Mouse (Mus musculus) layer of hippocampus, postnatal 10 days (tissue): ENCODE data around the gene Fut7. TPM values are rescaled to one million over a fixed set of nuclear protein-coding genes. Genes with fewer than 3 reads are reported as not detected.
A peak's percentile ranks its signal among the peaks of the same experiment; 100 is the strongest.

Source experiments
- DNase-seq, 2 experiments: peaks; one replicate each; pipeline ENCODE4 v3.0.0; 2021; ENCODE audit warnings: low spot score in 2 of 2
- total RNA-seq, 2 experiments: library from RNA; stranded (reverse); gene quantifications; 2 replicates each; pipeline ENCODE4 v1.2.3; 2021

Fut7 gene
- total RNA-seq, 2 experiments from 2014 or later: 0.33 to 0.78 TPM

GRCm38 (mm10) chr2:25423626-25424025, 559 bp downstream of the Fut7 start:
- DNase-seq: no peak

DNA sequence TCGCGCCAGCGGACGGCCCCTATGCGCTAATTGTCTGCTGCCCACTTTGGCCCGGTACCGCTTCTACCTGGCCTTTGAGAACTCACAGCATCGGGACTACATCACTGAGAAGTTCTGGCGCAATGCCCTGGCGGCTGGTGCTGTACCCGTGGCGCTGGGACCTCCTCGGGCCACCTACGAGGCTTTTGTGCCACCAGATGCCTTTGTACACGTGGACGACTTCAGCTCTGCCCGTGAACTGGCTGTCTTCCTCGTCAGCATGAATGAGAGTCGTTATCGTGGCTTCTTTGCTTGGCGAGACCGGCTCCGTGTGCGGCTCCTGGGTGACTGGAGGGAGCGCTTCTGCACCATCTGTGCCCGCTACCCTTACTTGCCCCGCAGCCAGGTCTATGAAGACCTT, 2.4 kb downstream of the Fut7 start:
- DNase-seq: no peak

DNA sequence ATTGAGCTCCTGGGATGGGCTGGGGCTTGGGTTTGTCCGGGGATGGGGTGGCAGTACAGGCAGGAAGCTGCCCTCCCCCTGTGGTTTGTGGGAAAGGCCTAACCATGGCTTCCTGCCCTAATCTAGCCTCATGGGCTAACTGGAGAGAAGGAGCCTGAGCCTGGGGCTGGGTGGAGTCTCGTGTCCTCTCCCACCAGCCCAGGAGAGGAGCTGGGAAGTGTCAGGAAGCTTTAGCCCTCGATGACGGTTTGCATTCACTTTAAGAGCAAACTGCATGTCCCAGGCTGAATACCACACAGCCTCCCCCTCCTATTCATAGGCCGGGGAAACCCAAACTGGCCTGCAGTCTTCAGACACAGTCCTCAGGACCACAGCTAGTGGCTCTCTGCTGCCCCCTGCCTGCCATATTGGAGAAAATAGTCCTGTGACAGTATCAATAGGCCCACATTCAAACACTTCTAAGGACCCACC, 3.7 kb downstream of the Fut7 start:
- DNase-seq: peak; percentile 76 to 84

GRCm38 (mm10) chr2:25427256-25427655, 4.2 kb downstream of the Fut7 start:
- DNase-seq: no peak

DNA sequence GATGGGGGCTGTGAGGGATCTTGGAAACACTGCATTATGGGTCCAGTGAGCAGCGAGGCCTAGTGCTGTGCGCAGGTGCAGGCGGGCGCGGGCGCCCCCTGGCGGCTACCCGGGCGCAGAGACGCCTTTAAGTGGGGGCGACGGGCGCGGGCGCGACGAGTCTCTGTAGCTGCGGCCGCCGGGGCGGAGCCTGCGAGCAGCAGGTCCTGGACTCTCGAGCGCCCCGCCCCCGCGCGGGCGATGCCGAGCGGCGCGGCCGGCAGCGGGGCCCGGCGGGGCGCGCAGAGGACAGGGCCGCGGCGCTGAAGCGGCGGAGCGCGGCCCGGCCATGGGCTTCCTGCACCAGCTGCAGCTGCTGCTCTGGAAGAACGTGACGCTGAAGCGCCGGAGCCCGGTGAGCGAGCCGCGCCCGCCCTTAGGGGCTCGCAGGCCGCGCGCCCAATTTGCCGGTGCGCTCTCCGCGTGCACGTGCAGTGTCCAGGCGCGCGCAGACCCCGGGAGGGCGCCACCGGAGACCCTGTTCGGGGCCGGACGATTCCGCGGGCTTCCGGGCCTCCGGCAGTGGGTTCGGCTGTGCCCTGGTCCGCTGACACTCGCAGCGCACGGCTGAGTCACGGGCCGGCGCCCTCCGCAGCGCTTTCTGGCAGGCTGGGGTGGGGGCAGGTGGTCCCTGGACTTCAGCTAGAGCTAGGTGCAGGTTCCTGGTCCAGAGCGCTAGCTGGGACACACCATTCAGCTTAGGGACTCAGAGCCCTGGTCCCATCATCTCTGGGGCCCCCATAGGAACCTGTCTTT, 5.6 kb downstream of the Fut7 start, which contains the start of gene Abca2:
TSS of gene Abca2 (plus strand) at position 262 of the 795 bp plus-strand sequence.
- DNase-seq: peak; percentile 94 to 98

DNA sequence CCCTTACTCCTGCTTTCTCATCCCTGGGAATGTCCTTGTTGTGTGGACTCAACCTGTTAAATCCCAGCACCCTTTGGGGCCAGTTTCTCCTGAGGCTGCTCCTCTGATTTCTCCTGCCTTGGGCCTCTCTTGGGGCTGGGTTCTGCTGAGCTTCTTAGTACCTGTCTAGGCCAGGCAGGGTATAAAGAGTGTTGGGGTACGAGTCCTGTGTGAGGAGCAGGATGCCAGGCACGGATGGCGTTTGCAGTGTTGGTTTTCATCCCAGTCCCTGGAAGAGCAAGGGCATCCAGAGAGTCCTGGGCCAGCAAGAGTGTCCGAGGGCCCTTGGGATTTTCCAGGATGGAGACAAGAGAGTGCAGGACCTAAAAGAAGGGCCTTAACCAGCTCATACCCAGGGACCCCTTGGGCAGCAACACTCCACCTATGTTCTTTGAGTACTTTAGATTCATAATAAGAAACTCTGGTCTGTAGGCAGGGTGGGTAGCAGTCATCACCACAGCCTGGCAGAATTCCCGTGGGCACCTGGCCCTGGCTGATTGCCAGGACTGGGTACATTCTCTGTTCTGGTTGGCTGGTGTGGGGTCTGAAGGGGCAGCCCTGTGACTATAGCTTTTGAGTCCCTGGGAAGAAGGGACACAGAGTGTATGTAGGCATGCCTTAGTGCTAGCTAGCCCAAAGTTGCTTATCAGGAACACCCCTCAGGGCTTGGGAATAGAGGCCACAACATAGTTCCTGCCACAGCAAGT, 6.5 kb downstream of the Fut7 start:
- DNase-seq: peak in 1 of 2 experiments; percentile 54

DNA sequence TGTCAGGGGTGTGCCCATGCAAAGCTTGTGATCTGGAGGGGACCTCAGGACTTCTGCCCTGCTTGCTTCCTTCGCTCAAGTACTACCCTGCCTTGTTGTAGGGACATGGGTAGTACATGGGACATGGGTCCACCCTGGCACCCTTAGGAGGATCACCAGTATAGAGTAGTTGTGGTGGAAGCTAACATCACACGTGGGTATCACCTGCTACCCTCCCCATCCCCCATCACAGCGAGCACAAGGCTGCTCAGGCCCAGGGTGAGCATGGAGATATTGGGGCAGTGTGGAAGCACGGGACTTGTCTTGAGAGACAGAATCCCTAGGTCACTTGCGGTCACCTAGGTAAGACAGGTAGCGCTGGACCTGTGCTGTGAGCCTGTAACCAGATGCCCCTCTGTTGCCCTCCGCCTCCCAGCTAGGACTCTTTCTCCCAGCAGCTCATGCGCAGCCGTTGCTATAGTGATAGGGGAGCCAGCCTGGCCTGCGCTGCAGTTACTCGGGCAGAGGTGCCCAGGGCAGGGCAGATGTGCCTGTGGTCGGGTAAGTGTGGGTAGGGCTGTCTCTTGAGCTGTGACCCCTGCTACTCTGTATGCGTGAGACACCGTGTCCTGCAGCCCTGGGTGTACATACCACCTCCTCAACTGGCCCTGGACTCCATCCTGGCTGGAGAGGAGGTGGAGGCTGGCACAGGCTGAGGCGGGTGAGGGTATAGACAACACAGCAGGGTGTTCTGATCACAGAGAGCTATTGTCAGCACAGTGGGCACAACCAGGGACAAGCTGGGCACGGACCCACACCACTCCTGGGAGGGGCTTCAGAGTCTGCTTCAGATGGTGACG, 7.5 kb downstream of the Fut7 start:
- no peak for DNase-seq

DNA sequence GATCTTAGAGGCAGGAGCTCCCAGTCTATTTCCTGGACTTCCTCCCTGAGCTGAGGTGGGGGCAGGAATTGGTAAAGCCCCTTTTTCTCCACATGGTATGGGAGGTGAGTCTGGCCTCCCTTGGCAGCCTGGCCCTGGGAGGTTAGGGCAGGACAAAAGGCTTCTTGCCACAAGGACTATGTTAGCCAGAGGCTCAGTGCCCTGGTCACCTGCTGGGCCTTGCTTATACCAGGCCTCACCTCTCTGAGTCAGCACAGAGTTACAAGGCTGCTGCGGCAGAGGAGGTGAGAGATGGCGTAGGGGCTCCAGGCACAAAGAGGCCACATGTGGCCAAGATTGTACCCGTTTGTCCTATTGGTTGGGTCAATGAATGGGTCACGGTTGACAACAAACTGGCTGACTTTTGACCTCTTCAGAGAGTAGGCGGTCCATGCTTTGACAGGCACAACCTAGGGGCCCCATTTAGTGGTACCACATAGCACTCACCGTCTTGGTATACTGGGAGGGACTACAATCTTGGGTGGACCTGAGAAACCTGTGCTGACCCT, 8.3 kb downstream of the Fut7 start:
- no peak for DNase-seq

DNA sequence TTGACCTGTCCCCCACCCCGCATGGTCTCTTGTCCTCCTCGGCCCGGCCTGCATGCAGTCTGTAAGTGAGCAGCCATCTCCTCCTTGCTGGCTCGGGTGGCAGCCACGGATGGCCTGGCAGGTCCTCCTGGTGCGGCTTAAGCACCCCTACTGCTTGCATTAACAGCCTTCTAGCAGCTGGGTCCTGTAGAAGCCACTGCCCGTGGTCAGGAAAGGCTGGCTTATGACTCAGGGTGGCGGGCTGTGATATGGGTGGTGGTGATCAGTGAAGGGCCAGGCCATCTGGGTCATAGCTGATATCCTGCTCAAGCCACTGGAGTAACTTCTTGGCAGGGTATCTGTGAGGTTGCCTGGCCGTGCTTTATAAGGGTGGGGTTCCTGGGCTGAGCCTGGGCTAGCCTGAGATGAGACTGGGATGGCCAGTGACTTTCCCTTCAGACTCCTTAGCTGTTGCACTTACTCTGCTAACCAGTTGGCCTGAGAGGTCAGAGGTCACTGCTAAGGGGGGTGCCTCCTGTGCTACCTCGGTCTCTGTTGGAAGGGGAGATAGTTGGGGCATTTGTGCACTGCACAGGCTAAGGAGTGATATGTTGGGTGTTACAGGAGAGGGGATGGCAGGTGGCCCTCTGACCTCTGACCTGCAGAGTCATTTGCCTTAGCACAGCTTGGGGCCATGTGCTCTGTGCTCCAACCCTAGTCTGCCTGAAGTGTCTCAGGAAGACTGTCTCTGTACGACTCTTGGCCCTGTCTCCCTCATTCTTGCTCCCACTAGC, 9.4 kb downstream of the Fut7 start:
- DNase-seq: no peak

GRCm38 (mm10) chr2:25433101-25433500, 10.0 kb downstream of the Fut7 start:
- no peak for DNase-seq

DNA sequence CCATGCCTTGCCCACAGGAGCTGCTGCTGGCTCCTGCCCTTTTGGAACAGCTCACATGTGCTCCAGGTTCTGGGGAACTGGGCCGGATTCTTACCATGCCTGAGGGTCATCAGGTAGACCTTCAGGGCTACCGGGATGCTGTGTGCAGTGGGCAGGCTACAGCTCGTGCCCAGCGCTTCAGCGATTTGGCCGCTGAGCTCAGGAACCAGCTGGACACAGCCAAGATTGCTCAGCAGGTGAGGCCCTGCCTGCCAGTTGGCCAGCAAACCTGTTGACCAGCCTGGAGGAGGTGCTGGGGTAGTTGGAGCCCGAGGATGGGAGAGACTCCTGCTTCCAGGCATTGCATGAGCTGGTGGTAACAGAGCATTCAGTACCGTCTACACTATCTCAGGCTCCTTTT, 11.2 kb downstream of the Fut7 start:
- no peak for DNase-seq

DNA sequence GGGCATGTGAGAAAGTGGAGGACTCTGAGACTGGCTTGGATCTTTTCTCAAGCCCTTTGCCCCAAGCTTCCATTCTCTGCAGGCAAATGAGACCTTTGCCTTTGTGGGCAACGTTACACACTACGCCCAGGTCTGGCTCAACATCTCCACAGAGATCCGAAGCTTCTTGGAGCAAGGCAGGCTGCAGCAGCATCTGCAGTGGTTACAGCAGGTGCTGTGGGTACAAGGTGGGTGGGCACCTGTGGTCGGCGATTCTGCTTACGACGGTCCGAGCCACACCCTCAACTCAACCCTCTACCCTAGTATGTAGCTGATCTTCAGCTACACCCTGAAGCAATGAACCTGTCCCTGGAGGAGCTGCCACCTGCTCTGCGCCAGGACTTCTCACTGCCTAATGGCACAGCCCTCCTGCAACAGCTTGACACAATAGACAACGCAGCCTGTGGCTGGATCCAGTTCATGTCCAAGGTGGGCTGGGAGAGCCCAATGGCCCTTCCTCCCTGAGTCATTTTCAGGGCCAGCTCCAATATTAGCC, 13.3 kb downstream of the Fut7 start:
- DNase-seq: no peak

DNA sequence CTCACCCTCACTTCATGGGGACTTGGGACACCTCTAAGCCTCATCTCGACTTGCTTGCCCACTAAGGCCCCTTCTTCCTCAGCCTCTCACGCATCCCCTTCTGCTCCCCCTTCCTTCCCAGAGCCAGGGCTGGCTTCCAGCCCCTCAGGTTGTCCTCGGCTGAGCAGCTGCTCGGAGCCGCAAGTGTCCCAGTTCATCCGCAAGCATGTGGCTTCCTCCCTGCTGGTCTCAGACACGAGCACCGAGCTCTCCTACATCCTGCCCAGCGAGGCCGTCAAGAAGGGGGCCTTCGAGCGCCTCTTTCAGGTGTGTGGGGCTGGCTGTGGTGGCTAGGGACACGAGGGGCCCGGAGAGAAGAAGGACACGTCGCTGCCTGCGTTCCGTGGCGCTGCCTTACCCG, 18.0 kb downstream of the Fut7 start:
- no peak for DNase-seq

GRCm38 (mm10) chr2:25442682-25443081, 19.6 kb downstream of the Fut7 start:
- no peak for DNase-seq

GRCm38 (mm10) chr2:25450853-25451647, 28.0 kb downstream of the Fut7 start:
- DNase-seq: no peak

DNA sequence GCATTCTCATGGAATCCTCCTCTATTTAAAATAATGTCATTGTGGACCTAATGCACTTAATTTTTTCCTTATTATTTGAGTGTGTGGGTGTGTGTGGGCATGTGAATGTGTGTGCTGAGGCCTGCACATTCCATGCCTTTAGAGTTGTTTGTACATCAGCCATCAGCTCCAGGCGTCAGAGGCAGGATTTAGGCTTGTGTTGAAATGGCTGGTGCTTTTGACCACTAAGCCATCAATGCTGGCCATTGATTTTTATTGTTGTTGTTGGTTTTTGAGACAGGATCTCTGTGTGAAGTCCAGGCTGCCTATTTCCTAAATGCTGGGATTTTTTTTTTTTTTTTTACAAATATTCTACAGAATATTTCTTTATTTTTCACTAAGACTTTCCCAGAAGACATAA, 29.9 kb downstream of the Fut7 start:
- no peak for DNase-seq

- no peak for DNase-seq
Observed at GRCm38 (mm10) chr2:25456205-25456953, 33.3 kb downstream of the Fut7 start, which contains the start of gene Clic3. TSS of gene Clic3 (plus strand) at chr2:25456838.
